Mouse (Mus musculus) liver, postnatal 0 days (tissue): ENCODE data around the gene Ralgapa1.
A peak's percentile ranks its signal among the peaks of the same experiment; 100 is the strongest.

Source experiments
- CTCF ChIP-seq: sonication (generic); IDR thresholded peaks from 2 replicates; pipeline ENCODE4 v1.5.1; 2016; ENCODE audit warnings: antibody characterized with exemption, low read depth
- EP300 ChIP-seq: IDR thresholded peaks from 2 replicates; pipeline ENCODE4 v1.6.1; 2016; ENCODE audit warnings: antibody characterized with exemption, low read depth, mild to moderate bottlenecking

- TF ChIP-seq EP300 (peak; percentile 39; the same call in 1 of the 2 replicates), CTCF (no peak)
Measured at GRCm38 (mm10) chr12:55867738-55868137, 46.8 kb upstream of the Ralgapa1 start.
